Mouse (Mus musculus): Measurements from ENCODE around the gene Camta1.

- no peak for TF ChIP-seq CTCF (IDR thresholded peaks at IDR 0.05; ENCODE audit: borderline replicate concordance, insufficient read depth, low read depth, low read length)
- TF ChIP-seq POLR2A (IDR thresholded peaks at IDR 0.05; ENCODE audit: borderline replicate concordance, insufficient read depth, low read length), result no peak
These were observed 129.0 kb downstream of the Camta1 start for GRCm38 (mm10) chr4:151732668-151733067.
